Mouse (Mus musculus): ENCODE results near the gene Tgm1. TPM values are rescaled to one million over a fixed set of nuclear protein-coding genes. Genes with fewer than 3 reads are reported as not detected.

Tgm1 gene
- polyA plus RNA-seq, 1 experiment, result 0.27 TPM

DNA sequence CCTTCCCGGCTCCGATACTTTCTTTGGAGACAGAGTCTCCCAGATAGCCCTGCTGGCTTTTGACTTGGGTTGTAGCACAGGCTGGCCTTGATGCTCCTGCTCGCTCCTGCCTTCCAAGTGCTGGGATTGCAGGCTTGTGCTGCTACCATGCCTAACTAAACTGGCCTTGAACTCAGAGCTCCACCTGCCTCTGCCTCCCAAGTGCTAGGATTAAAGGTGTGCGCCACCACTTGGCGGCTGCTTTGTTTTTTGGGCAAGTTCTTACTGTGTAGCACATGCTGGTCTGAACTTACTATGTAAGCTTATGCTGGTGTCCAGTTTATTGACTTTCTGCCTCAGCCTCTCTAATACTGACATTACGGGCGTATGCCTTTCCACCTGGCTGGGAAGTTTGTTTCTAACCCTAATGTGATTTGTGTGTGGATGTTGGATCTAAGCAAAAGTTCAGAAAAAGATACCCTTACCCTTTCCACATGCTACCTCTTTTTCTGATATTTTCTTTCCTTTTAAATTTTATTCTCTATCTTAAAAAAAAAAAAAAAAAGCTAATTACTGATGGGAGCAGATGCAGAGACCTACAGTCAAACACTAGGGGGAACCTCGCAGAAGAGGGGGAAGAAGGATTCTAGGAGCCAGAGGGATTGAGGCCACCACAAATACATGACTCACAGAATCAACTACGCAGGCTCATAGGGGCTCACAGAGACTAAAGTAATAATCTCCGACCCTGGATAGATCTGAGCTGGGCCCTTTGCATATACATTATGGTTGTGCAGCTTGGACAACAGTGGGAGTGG is 33.5 kb upstream of the Tgm1 start:
- no peaks in the 10 kb centered on the region for H3K27me3 ChIP-seq (ENCODE audit: control insufficient read depth, insufficient read depth, low read length)
- peaks cover 11% of the 10 kb centered on the region for H3K4me1 ChIP-seq (ENCODE audit: control insufficient read depth, insufficient read depth, low read length)
- TF ChIP-seq POLR2A (IDR thresholded peaks at IDR 0.05; ENCODE audit: control insufficient read depth, low read depth, low read length) (no peak), CTCF (IDR thresholded peaks at IDR 0.05; ENCODE audit: control insufficient read depth, insufficient read depth, insufficient replicate concordance, low read depth, low read length) (no peak)
- peak overlapping the region; percentile 96 for H3K4me3 ChIP-seq (ENCODE audit: control insufficient read depth, low read depth, low read length)
- no peaks in the 10 kb centered on the region; the same call in none of the 2 replicates for H3K36me3 ChIP-seq (ENCODE audit: control insufficient read depth, insufficient read depth, low read length)
- H3K27ac ChIP-seq (ENCODE audit: control insufficient read depth, insufficient read depth, low read depth, low read length), result no peak overlapping the region

DNA sequence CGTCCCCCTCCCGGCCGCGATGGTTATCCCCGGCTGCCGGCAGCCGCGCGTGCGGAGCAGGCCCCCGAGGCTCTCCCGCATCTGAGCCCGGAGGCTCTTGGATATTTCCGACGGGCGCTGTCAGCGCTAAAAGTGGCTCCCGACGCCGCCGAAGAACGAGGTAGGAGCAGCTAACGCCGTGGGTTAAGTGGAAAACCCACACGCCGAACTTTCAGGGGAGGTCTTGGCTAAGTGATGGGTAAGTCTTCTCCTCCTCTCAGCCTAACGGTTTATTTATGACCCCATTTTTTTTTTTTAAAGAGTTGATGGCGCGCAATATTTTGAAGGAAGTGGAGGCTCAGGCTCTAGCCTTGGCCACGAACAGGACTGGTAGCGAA is 32.1 kb upstream of the Tgm1 start:
- Histone ChIP-seq H3K4me1 (ENCODE audit: control insufficient read depth, insufficient read depth, low read length) (peaks cover 11% of the 10 kb centered on the region), H3K27me3 (ENCODE audit: control insufficient read depth, insufficient read depth, low read length) (no peaks in the 10 kb centered on the region), H3K27ac (ENCODE audit: control insufficient read depth, insufficient read depth, low read depth, low read length) (peak overlapping the region; percentile 86), H3K36me3 (ENCODE audit: control insufficient read depth, insufficient read depth, low read length) (no peaks in the 10 kb centered on the region; the same call in none of the 2 replicates), H3K4me3 (ENCODE audit: control insufficient read depth, low read depth, low read length) (peak overlapping the region; percentile 96)
- TF ChIP-seq CTCF (IDR thresholded peaks at IDR 0.05; ENCODE audit: control insufficient read depth, insufficient read depth, insufficient replicate concordance, low read depth, low read length) (no peak), POLR2A (IDR thresholded peaks at IDR 0.05; ENCODE audit: control insufficient read depth, low read depth, low read length) (no peak)

DNA sequence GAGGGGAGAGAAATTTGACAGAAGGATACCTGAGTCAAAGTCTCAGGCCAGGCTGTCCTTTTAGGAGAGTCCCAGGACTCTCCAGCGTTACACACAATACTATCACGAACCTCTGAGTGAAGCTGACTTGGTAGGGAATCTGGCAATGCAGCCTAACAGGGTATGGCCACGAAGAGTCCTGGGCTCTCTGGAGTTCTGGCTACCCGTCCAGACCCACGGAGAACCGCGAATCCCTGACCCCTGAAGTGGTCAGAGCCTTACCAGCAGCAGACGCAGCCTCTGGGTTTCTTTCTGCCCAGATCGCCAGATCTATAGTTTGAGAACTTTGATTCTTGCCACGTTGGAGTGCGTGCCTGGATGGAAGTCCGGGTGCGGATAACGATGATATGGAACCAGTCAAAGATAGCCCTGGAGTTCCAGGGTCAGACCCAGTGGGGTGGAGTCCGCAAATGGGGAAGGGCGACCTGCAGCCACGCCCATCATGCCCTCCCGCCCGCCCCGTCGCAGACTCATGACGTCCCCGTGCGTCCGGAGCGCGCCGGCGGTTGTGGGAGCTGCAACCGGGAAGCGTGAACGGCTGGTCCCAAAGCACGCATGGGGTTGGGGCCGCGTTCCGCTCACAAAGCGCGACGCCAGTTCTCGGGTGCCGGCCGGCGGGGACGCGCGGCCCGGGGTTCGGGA is 31.6 kb upstream of the Tgm1 start, which contains the start of the genes Dhrs1 and Nop9:
Gene Dhrs1, minus strand, starts transcription at position 511 of the 681 bp plus-strand sequence.
Gene Nop9, plus strand, starts transcription at position 514 of the 681 bp plus-strand sequence.
- peak within 1 kb of the TSS; percentile 96 for H3K4me3 ChIP-seq (ENCODE audit: control insufficient read depth, low read depth, low read length)
- no peaks in the 10 kb centered on the region; the same call in 1 of the 2 replicates for H3K36me3 ChIP-seq (ENCODE audit: control insufficient read depth, insufficient read depth, low read length)
- peaks cover 11% of the 10 kb centered on the region for H3K4me1 ChIP-seq (ENCODE audit: control insufficient read depth, insufficient read depth, low read length)
- no peaks in the 10 kb centered on the region for H3K27me3 ChIP-seq (ENCODE audit: control insufficient read depth, insufficient read depth, low read length)
- H3K27ac ChIP-seq (ENCODE audit: control insufficient read depth, insufficient read depth, low read depth, low read length), result peak within 1 kb of the TSS; percentile 86
- TF ChIP-seq POLR2A (IDR thresholded peaks at IDR 0.05; ENCODE audit: control insufficient read depth, low read depth, low read length) (peak; percentile 56; the same call in 1 of the 2 replicates), CTCF (IDR thresholded peaks at IDR 0.05; ENCODE audit: control insufficient read depth, insufficient read depth, insufficient replicate concordance, low read depth, low read length) (no peak)

DNA sequence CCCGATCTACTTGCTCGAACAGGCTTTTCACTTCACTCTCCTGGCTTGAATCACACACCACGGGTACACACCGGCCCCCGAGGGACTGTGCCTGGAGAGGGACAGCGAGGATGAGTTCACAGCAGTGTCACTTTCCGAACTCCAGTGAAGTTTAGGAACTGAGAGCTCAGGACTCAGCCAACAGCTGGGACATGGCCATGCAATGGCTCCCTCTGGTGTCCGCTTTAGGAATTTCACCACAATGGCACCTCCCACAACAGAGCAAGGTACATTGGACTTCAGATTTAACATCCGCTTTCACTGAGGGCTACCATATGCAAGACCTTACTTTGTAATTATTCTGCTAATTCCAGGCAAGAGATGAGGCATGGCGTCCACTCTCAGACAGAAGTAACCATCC is 30.0 kb upstream of the Tgm1 start:
- Histone ChIP-seq H3K4me3 (ENCODE audit: control insufficient read depth, low read depth, low read length) (no peak overlapping the region), H3K27me3 (ENCODE audit: control insufficient read depth, insufficient read depth, low read length) (no peaks in the 10 kb centered on the region), H3K36me3 (ENCODE audit: control insufficient read depth, insufficient read depth, low read length) (no peaks in the 10 kb centered on the region; the same call in 1 of the 2 replicates), H3K4me1 (ENCODE audit: control insufficient read depth, insufficient read depth, low read length) (peaks cover 11% of the 10 kb centered on the region), H3K27ac (ENCODE audit: control insufficient read depth, insufficient read depth, low read depth, low read length) (no peak overlapping the region)
- TF ChIP-seq CTCF (IDR thresholded peaks at IDR 0.05; ENCODE audit: control insufficient read depth, insufficient read depth, insufficient replicate concordance, low read depth, low read length) (peak; percentile 94; the same call in 1 of the 2 replicates), POLR2A (IDR thresholded peaks at IDR 0.05; ENCODE audit: control insufficient read depth, low read depth, low read length) (no peak)

DNA sequence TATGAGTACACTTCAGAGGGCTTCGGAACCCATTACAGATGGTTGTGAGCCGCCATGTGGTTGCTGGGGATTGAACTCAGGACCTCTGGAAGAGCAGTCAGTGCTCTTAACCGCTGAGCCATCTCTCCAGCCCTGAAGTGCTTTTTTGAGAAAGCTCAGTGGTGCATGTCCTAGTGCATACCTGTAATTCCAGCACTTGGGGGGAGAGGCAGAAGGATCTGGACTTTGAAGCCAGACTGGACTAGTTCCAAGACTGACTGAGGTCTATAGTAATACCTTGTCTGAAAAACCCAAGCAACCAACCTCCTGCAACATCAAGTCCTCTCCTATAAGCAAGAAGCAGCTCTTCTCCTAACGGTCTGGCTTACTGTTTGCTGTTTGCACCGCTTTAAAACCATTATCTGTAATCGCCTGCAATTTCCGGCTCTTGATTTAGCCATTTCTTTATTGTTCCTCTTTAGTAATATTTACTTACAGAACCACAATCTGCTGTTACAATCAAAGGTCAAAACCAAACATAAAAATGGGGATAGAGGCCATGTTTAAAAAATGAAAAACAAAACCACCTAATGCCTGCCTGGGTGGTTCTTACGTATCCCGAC is 23.5 kb upstream of the Tgm1 start:
- H3K4me3 ChIP-seq (ENCODE audit: control insufficient read depth, low read depth, low read length), result no peak overlapping the region
- H3K27ac ChIP-seq (ENCODE audit: control insufficient read depth, insufficient read depth, low read depth, low read length), result no peak overlapping the region
- H3K4me1 ChIP-seq (ENCODE audit: control insufficient read depth, insufficient read depth, low read length), result peaks cover 9% of the 10 kb centered on the region
- no peaks in the 10 kb centered on the region for H3K27me3 ChIP-seq (ENCODE audit: control insufficient read depth, insufficient read depth, low read length)
- no peak for TF ChIP-seq CTCF (IDR thresholded peaks at IDR 0.05; ENCODE audit: control insufficient read depth, insufficient read depth, insufficient replicate concordance, low read depth, low read length)
- TF ChIP-seq POLR2A (IDR thresholded peaks at IDR 0.05; ENCODE audit: control insufficient read depth, low read depth, low read length), result no peak
- H3K36me3 ChIP-seq (ENCODE audit: control insufficient read depth, insufficient read depth, low read length), result no peaks in the 10 kb centered on the region

DNA sequence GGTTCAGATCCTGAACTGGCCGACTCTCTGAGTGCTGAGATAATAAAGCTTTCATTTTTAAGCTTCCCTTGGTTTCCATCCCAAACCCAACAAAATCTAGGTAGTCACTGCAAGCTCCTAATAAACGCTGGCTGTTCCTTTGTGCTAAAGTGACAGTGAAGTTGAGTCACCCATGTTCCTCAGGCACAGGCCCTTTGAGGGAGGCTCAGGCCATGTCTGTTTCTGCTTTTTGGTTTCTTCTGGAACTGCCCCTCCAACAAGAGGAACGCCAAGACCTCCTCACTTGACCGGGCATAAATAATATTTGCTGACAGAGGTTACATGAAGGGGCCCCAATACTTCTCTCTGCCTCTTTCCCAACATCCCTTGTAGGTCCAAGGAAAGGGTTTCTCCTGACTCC is 22.0 kb upstream of the Tgm1 start:
- Histone ChIP-seq H3K4me3 (ENCODE audit: control insufficient read depth, low read depth, low read length) (no peak overlapping the region), H3K27ac (ENCODE audit: control insufficient read depth, insufficient read depth, low read depth, low read length) (no peak overlapping the region), H3K4me1 (ENCODE audit: control insufficient read depth, insufficient read depth, low read length) (peaks cover 9% of the 10 kb centered on the region), H3K36me3 (ENCODE audit: control insufficient read depth, insufficient read depth, low read length) (no peaks in the 10 kb centered on the region), H3K27me3 (ENCODE audit: control insufficient read depth, insufficient read depth, low read length) (no peaks in the 10 kb centered on the region)
- TF ChIP-seq POLR2A (IDR thresholded peaks at IDR 0.05; ENCODE audit: control insufficient read depth, low read depth, low read length) (no peak), CTCF (IDR thresholded peaks at IDR 0.05; ENCODE audit: control insufficient read depth, insufficient read depth, insufficient replicate concordance, low read depth, low read length) (no peak)

DNA sequence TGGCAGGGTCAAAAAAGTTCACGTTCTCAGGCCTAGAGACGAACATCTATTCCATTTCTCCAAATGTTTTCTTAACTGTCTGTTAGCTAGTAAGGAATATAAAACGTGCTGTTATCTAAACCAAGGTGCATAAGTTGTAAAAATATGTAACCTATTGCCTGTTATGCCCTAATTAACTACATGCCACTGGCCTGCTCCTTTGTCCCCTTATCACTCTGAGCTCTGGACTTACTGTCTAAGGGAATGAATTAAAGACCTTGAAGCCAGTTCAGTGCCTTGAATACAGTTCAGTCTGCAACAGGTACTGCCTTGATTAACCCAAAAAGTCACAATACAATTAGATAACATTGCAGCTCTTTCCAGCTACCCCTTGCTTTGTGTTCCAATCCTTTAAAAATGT is 21.6 kb upstream of the Tgm1 start:
- Histone ChIP-seq H3K36me3 (ENCODE audit: control insufficient read depth, insufficient read depth, low read length) (no peaks in the 10 kb centered on the region), H3K4me1 (ENCODE audit: control insufficient read depth, insufficient read depth, low read length) (peaks cover 9% of the 10 kb centered on the region), H3K27me3 (ENCODE audit: control insufficient read depth, insufficient read depth, low read length) (no peaks in the 10 kb centered on the region), H3K27ac (ENCODE audit: control insufficient read depth, insufficient read depth, low read depth, low read length) (no peak overlapping the region), H3K4me3 (ENCODE audit: control insufficient read depth, low read depth, low read length) (no peak overlapping the region)
- no peak for TF ChIP-seq POLR2A (IDR thresholded peaks at IDR 0.05; ENCODE audit: control insufficient read depth, low read depth, low read length)
- no peak for TF ChIP-seq CTCF (IDR thresholded peaks at IDR 0.05; ENCODE audit: control insufficient read depth, insufficient read depth, insufficient replicate concordance, low read depth, low read length)
